In genomic region chr19:25200081-25200860, GRCm38 (mm10) we compare ENCODE assay signal across 11 mouse cellular contexts. TPM values are rescaled to one million over a fixed set of nuclear protein-coding genes. Genes with fewer than 3 reads are reported as not detected.
DNase-seq lines count a peak whose midpoint lies in the region; ATAC-seq and TF ChIP-seq lines count a peak whose summit lies in the region.
"Had no signal": no experiment of that assay in that cellular context is flagged by ENCODE, and none has a peak within 500 bp of the region (broad histone marks: within the 10 kb centered on the region; RNA-seq: fewer than 3 reads in every experiment).

No protein-coding gene starts in this region.

- no peak overlapping the region for H3K4me3 ChIP-seq in heart, embryonic 11.5 days (ENCODE audit: low read depth, low read length)
- no peak overlapping the region for H3K4me3 ChIP-seq in lung, embryonic 16.5 days (ENCODE audit: low read length)
- no peak overlapping the region for H3K4me3 ChIP-seq in limb, embryonic 14.5 days (replicated peaks; ENCODE audit: low read length)

- 0 out of 2 replicates have a peak overlapping the region, but pooled peaks have one; percentile 14 for H3K4me2 ChIP-seq in heart, embryonic 11.5 days
- no peak overlapping the region for H3K4me2 ChIP-seq in lung, embryonic 16.5 days (ENCODE audit: low read depth, low read length)
- no peak overlapping the region for H3K4me2 ChIP-seq in limb, embryonic 14.5 days (replicated peaks; ENCODE audit: low read depth, low read length, severe bottlenecking)

- H3K9ac ChIP-seq in heart, embryonic 11.5 days (ENCODE audit: low read depth, low read length) = peak overlapping the region; percentile 0; the same call in 1 of the 2 replicates
- H3K9ac ChIP-seq in lung, embryonic 16.5 days (ENCODE audit: low read length) = no peak overlapping the region
- H3K9ac ChIP-seq in limb, embryonic 14.5 days (ENCODE audit: low read depth, low read length, severe bottlenecking) = no peak overlapping the region
- H3K9ac ChIP-seq: forebrain, postnatal 0 days had no signal

- H3K9me3 ChIP-seq in heart, embryonic 11.5 days (replicated peaks; ENCODE audit: control insufficient read depth, low read length) = no peaks in the 10 kb centered on the region
- H3K9me3 ChIP-seq in lung, embryonic 16.5 days (ENCODE audit: control insufficient read depth, low read length) = no peaks in the 10 kb centered on the region
- no peaks in the 10 kb centered on the region for H3K9me3 ChIP-seq in limb, embryonic 14.5 days (ENCODE audit: control insufficient read depth, low read length)

- no peak for TF ChIP-seq POLR2A in limb, embryonic 14.5 days (IDR thresholded peaks at IDR 0.05; ENCODE audit: borderline replicate concordance, extremely low read depth, insufficient read depth, insufficient read length)

- peaks cover 13% of the 10 kb centered on the region for H3K4me1 ChIP-seq in heart, embryonic 11.5 days (ENCODE audit: control insufficient read depth, insufficient read depth, low read length)
- H3K4me1 ChIP-seq in lung, embryonic 16.5 days (replicated peaks; ENCODE audit: control insufficient read depth, insufficient read depth, low read length) = peaks cover 6% of the 10 kb centered on the region
- peaks cover 8% of the 10 kb centered on the region for H3K4me1 ChIP-seq in limb, embryonic 14.5 days (ENCODE audit: control insufficient read depth, insufficient read depth, low read length)

- DNase-seq in heart, adult 18-20 months = no peak
- DNase-seq in lung, postnatal 10 days = no peak
- peak; percentile 71 to 78 for DNase-seq in kidney, adult 8-10 months
- no peak for DNase-seq in limb, embryonic 14.5 days (ENCODE audit: low spot score)
- DNase-seq in gastrocnemius, adult 8-10 months (ENCODE audit: low spot score in 2 of 2) = no peak
- DNase-seq: forebrain, postnatal 0 days; lung, postnatal 36 days had no signal

- 52% methylated on average over 13 of the region's 13 CpGs for WGBS in heart, embryonic 11.5 days (ENCODE audit: insufficient replicate concordance)
- WGBS in lung, embryonic 16.5 days = 62% methylated on average over 13 of the region's 13 CpGs
- 75% methylated on average over 13 of the region's 13 CpGs for WGBS in limb, embryonic 14.5 days

- ATAC-seq in heart, embryonic 11.5 days (replicated peaks; ENCODE audit: insufficient number of reproducible peaks, low FRiP score, low TSS enrichment) = no peak
- peak; percentile 32; the same call in 1 of the 2 replicates for ATAC-seq in lung, embryonic 16.5 days (ENCODE audit: low read depth)
- ATAC-seq in limb, embryonic 14.5 days (ENCODE audit: low FRiP score, low read depth) = peak; percentile 30; the same call in 1 of the 2 replicates
- no peak for ATAC-seq in granulocyte monocyte progenitor cell, adult 5-6 weeks (replicated peaks; ENCODE audit: poor library complexity, severe bottlenecking)
- ATAC-seq: forebrain, postnatal 0 days had no signal

- H3K27ac ChIP-seq in heart, embryonic 11.5 days (ENCODE audit: low read depth, low read length) = no peak overlapping the region
- no peak overlapping the region for H3K27ac ChIP-seq in lung, embryonic 16.5 days (ENCODE audit: low read length)
- H3K27ac ChIP-seq in limb, embryonic 14.5 days (replicated peaks; ENCODE audit: low read depth, low read length) = peak overlapping the region; percentile 52

- no peaks in the 10 kb centered on the region for H3K27me3 ChIP-seq in heart, embryonic 11.5 days (ENCODE audit: control insufficient read depth, insufficient read depth, low read length)
- no peaks in the 10 kb centered on the region for H3K27me3 ChIP-seq in lung, embryonic 16.5 days (ENCODE audit: control insufficient read depth, insufficient read depth, low read depth, low read length)
- no peaks in the 10 kb centered on the region for H3K27me3 ChIP-seq in limb, embryonic 14.5 days (ENCODE audit: control insufficient read depth, insufficient read depth, low read length)

- H3K36me3 ChIP-seq in heart, embryonic 11.5 days (ENCODE audit: control insufficient read depth, insufficient read depth, low read length) = no peaks in the 10 kb centered on the region
- no peaks in the 10 kb centered on the region for H3K36me3 ChIP-seq in lung, embryonic 16.5 days (ENCODE audit: control insufficient read depth, insufficient read depth, low read length)
- H3K36me3 ChIP-seq in limb, embryonic 14.5 days (ENCODE audit: control insufficient read depth, insufficient read depth, low read length) = no peaks in the 10 kb centered on the region

RNA-seq across cellular contexts. Expression of gene Kank1, which starts 36.5 kb away (rescaled TPM):
- 56.6 and 56.8 TPM in 2 replicates for polyA plus RNA-seq in heart, embryonic 11.5 days (2014; fragmentation: Nextera tagmentation; extraction: Ambion mirVana)
- total RNA-seq in heart, adult 18-20 months (2021) = 10 to 100 TPM; 37.2 to 38.1 TPM
- 19.9 and 23.1 TPM in 2 replicates for polyA plus RNA-seq in lung, embryonic 16.5 days (2015; fragmentation: Nextera tagmentation; extraction: Ambion mirVana)
- 38.2 and 51.3 TPM in 2 replicates for polyA plus RNA-seq in limb, embryonic 14.5 days (2012; rRNA removed)
- 26.0 and 35.5 TPM in 2 replicates for polyA plus RNA-seq in limb, embryonic 14.5 days (2014; fragmentation: Nextera tagmentation; extraction: Ambion mirVana)
- total RNA-seq in granulocyte monocyte progenitor cell, adult 5-6 weeks (2014; fragmentation: Nextera tagmentation) = not detected in 2 replicates
- total RNA-seq in granulocyte monocyte progenitor cell, adult 5-6 weeks (2017) = not detected in 2 replicates
- 10 to 100 TPM; 21.4 to 27.9 (median 24.4) TPM for total RNA-seq in gastrocnemius, adult 8-10 months (2022)
- total RNA-seq: common myeloid progenitor, adult 5-6 weeks had no signal

Comparison
In these comparisons a context has a peak if more than half of its experiments do, and no peak if none do; other contexts are left out.
1. ATAC-seq: peak in lung, embryonic 16.5 days (single experiment) and limb, embryonic 14.5 days (single experiment); none in heart, embryonic 11.5 days (single experiment) and granulocyte monocyte progenitor cell, adult 5-6 weeks (single experiment).
2. DNase-seq: peak in kidney, adult 8-10 months (2 of 2); none in heart, adult 18-20 months (0 of 2), lung, postnatal 10 days (single experiment), limb, embryonic 14.5 days (single experiment) and gastrocnemius, adult 8-10 months (0 of 2).
3. RNA of gene Kank1, which starts 36.5 kb away (total RNA-seq): 37.2 to 38.1 TPM in heart, adult 18-20 months and 21.4 to 27.9 TPM in gastrocnemius, adult 8-10 months; not detected in granulocyte monocyte progenitor cell, adult 5-6 weeks; every median in the first group is over 10 times any median in the second.